ENCODE assay signal across 8 mouse cellular contexts in genomic region chr8:105225917-105226316, GRCm38 (mm10). TPM values are rescaled to one million over a fixed set of nuclear protein-coding genes. Genes with fewer than 3 reads are reported as not detected.
DNase-seq lines count a peak whose midpoint lies in the region; ATAC-seq and TF ChIP-seq lines count a peak whose summit lies in the region.

No protein-coding gene starts in this region.

- intact Hi-C loops in left cerebral cortex, postnatal 4 days (cut with DNase I) = loop anchor here (10.0 kb wide), 1 partner anchor 571 kb away; no protein-coding TSS in a partner anchor

- DNase-seq in 416B (ENCODE audit: low read depth) = peak; percentile 73
- peak; percentile 38 for DNase-seq in liver, postnatal 0 days
- no peak for DNase-seq in left cerebral cortex, postnatal 4 days
- no peak for DNase-seq in ovary, postnatal 10 days (ENCODE audit: low spot score)
- DNase-seq in layer of hippocampus, adult 18-20 months (ENCODE audit: low spot score in 2 of 2) = no peak

- peak overlapping the region; percentile 89 for H3K9ac ChIP-seq in ES-Bruce4 (ENCODE audit: low read depth, poor library complexity, severe bottlenecking)
- peak overlapping the region; percentile 77 for H3K9ac ChIP-seq in forebrain, embryonic 16.5 days (replicated peaks; ENCODE audit: low read depth, low read length)
- peak overlapping the region; percentile 87 for H3K9ac ChIP-seq in liver, postnatal 0 days (replicated peaks)
- H3K9ac ChIP-seq in stomach, embryonic 14.5 days (replicated peaks; ENCODE audit: low read depth, low read length) = peak overlapping the region; percentile 92

- peaks cover 7% of the 10 kb centered on the region; the same call in 1 of the 2 replicates for H3K36me3 ChIP-seq in ES-Bruce4 (ENCODE audit: control insufficient read depth, insufficient read depth, low read length, poor library complexity, severe bottlenecking)
- H3K36me3 ChIP-seq in forebrain, embryonic 16.5 days (ENCODE audit: control insufficient read depth, insufficient read depth) = no peaks in the 10 kb centered on the region
- H3K36me3 ChIP-seq in liver, postnatal 0 days (replicated peaks; ENCODE audit: insufficient read depth, low read length) = no peaks in the 10 kb centered on the region; the same call in 1 of the 2 replicates
- H3K36me3 ChIP-seq in stomach, embryonic 14.5 days (ENCODE audit: control insufficient read depth, insufficient read depth, low read length) = no peaks in the 10 kb centered on the region

- H3K4me3 ChIP-seq in ES-Bruce4 (ENCODE audit: low read depth, low read length) = peak overlapping the region; percentile 78
- peak overlapping the region; percentile 66 for H3K4me3 ChIP-seq in forebrain, embryonic 16.5 days (replicated peaks; ENCODE audit: low read length)
- peak overlapping the region; percentile 83 for H3K4me3 ChIP-seq in liver, postnatal 0 days (ENCODE audit: low read depth, low read length)
- H3K4me3 ChIP-seq in stomach, embryonic 14.5 days (ENCODE audit: low read depth, low read length) = peak overlapping the region; percentile 95

- no peaks in the 10 kb centered on the region for H3K27me3 ChIP-seq in ES-Bruce4 (ENCODE audit: control insufficient read depth, insufficient read depth, low read length, poor library complexity, severe bottlenecking)
- H3K27me3 ChIP-seq in forebrain, embryonic 16.5 days (replicated peaks; ENCODE audit: control insufficient read depth, insufficient read depth, low read length) = no peaks in the 10 kb centered on the region
- no peaks in the 10 kb centered on the region for H3K27me3 ChIP-seq in liver, postnatal 0 days (ENCODE audit: insufficient read depth, low read length)
- H3K27me3 ChIP-seq in stomach, embryonic 14.5 days (ENCODE audit: control insufficient read depth, insufficient read depth, low read length) = no peaks in the 10 kb centered on the region

- no peak for ATAC-seq in forebrain, embryonic 16.5 days
- peak; percentile 62 for ATAC-seq in liver, postnatal 0 days
- peak; percentile 29; the same call in 1 of the 2 replicates for ATAC-seq in stomach, embryonic 14.5 days (ENCODE audit: insufficient number of reproducible peaks, insufficient read depth, low FRiP score, low read depth)

- 38% methylated on average over 6 of the region's 6 CpGs for WGBS in forebrain, embryonic 16.5 days
- 10% methylated on average over 6 of the region's 6 CpGs for WGBS in liver, postnatal 0 days (ENCODE audit: insufficient replicate concordance)
- 14% methylated on average over 6 of the region's 6 CpGs for WGBS in stomach, embryonic 14.5 days

- H3K27ac ChIP-seq in ES-Bruce4 (ENCODE audit: insufficient read depth, low read length) = no peak overlapping the region
- no peak overlapping the region for H3K27ac ChIP-seq in forebrain, embryonic 16.5 days (ENCODE audit: low read length)
- H3K27ac ChIP-seq in liver, postnatal 0 days (ENCODE audit: low read depth) = peak overlapping the region; percentile 99
- peak overlapping the region; percentile 71; the same call in 1 of the 2 replicates for H3K27ac ChIP-seq in stomach, embryonic 14.5 days (ENCODE audit: low read length)

- H3K4me2 ChIP-seq in forebrain, embryonic 16.5 days (ENCODE audit: low read length) = peak overlapping the region; percentile 90
- H3K4me2 ChIP-seq in liver, postnatal 0 days (ENCODE audit: low read depth, low read length) = peak overlapping the region; percentile 78
- H3K4me2 ChIP-seq in stomach, embryonic 14.5 days (replicated peaks; ENCODE audit: low read depth, low read length) = peak overlapping the region; percentile 84

- peaks cover 2% of the 10 kb centered on the region for H3K4me1 ChIP-seq in ES-Bruce4 (ENCODE audit: control insufficient read depth, insufficient read depth, low read length)
- H3K4me1 ChIP-seq in forebrain, embryonic 16.5 days (replicated peaks; ENCODE audit: control insufficient read depth, insufficient read depth, low read length) = peaks cover 17% of the 10 kb centered on the region
- H3K4me1 ChIP-seq in liver, postnatal 0 days (ENCODE audit: insufficient read depth) = peaks cover 16% of the 10 kb centered on the region
- peaks cover 9% of the 10 kb centered on the region for H3K4me1 ChIP-seq in stomach, embryonic 14.5 days (ENCODE audit: control insufficient read depth, insufficient read depth, low read length)

- TF ChIP-seq EP300 in ES-Bruce4 (IDR thresholded peaks at IDR 0.05; ENCODE audit: insufficient read depth, low read depth, low read length) = no peak
- TF ChIP-seq EP300 in liver, postnatal 0 days (IDR thresholded peaks at IDR 0.05; ENCODE audit: low read depth) = no peak; the same call in 1 of the 2 replicates

- TF ChIP-seq CTCF in ES-Bruce4 (IDR thresholded peaks at IDR 0.05; ENCODE audit: low read depth, low read length) = no peak
- no peak for TF ChIP-seq CTCF in liver, postnatal 0 days (IDR thresholded peaks at IDR 0.05; ENCODE audit: low read depth)

- TF ChIP-seq POLR2A in ES-Bruce4 (IDR thresholded peaks at IDR 0.05; ENCODE audit: insufficient read depth, low read length) = no peak

- H3K9me3 ChIP-seq in ES-Bruce4 (replicated peaks; ENCODE audit: control insufficient read depth, insufficient read depth, low read length, poor library complexity, severe bottlenecking) = no peaks in the 10 kb centered on the region
- no peaks in the 10 kb centered on the region for H3K9me3 ChIP-seq in forebrain, embryonic 16.5 days (ENCODE audit: control insufficient read depth, low read length)
- no peaks in the 10 kb centered on the region for H3K9me3 ChIP-seq in liver, postnatal 0 days (ENCODE audit: low read length)
- no peaks in the 10 kb centered on the region for H3K9me3 ChIP-seq in stomach, embryonic 14.5 days (ENCODE audit: control insufficient read depth, low read depth, low read length)

RNA-seq across cellular contexts. Expression of gene D230025D16Rik, which starts 1.0 kb away (rescaled TPM):
- 88.0 and 90.7 TPM in 2 replicates for polyA plus RNA-seq in ES-Bruce4 (2011; ENCODE audit: insufficient read depth, insufficient read length, low read depth, missing spikeins)
- polyA plus RNA-seq in forebrain, embryonic 16.5 days (2015; fragmentation: Nextera tagmentation; extraction: Ambion mirVana) = 34.3 and 35.7 TPM in 2 replicates
- polyA plus RNA-seq in liver, postnatal 0 days (2015; fragmentation: Nextera tagmentation; extraction: Ambion mirVana) = 24.2 and 30.9 TPM in 2 replicates
- polyA plus RNA-seq in stomach, embryonic 14.5 days (2014; fragmentation: Nextera tagmentation; extraction: Ambion mirVana) = 33.1 and 34.5 TPM in 2 replicates
- 10 to 100 TPM; 30.9 to 33.0 TPM for total RNA-seq in left cerebral cortex, postnatal 4 days (2021)
- total RNA-seq in layer of hippocampus, adult 18-20 months (2021) = 10 to 100 TPM; 35.4 to 39.0 TPM

RNA-seq across cellular contexts. Expression of gene B3gnt9, which starts 29.0 kb away (rescaled TPM):
- 0.37 and 0.67 TPM in 2 replicates for polyA plus RNA-seq in ES-Bruce4 (2011; ENCODE audit: insufficient read depth, insufficient read length, low read depth, missing spikeins)
- polyA plus RNA-seq in forebrain, embryonic 16.5 days (2015; fragmentation: Nextera tagmentation; extraction: Ambion mirVana) = 3.8 and 4.3 TPM in 2 replicates
- polyA plus RNA-seq in liver, postnatal 0 days (2015; fragmentation: Nextera tagmentation; extraction: Ambion mirVana) = 1.6 and 2.0 TPM in 2 replicates
- 22.7 and 29.4 TPM in 2 replicates for polyA plus RNA-seq in stomach, embryonic 14.5 days (2014; fragmentation: Nextera tagmentation; extraction: Ambion mirVana)
- 1 to 10 TPM; 4.2 to 4.7 TPM for total RNA-seq in left cerebral cortex, postnatal 4 days (2021)
- 1 to 10 TPM; 3.3 to 3.8 TPM for total RNA-seq in layer of hippocampus, adult 18-20 months (2021)

RNA-seq across cellular contexts. Expression of gene Tradd, which starts 38.5 kb away (rescaled TPM):
- 4.7 and 5.6 TPM in 2 replicates for polyA plus RNA-seq in ES-Bruce4 (2011; ENCODE audit: insufficient read depth, insufficient read length, low read depth, missing spikeins)
- polyA plus RNA-seq in forebrain, embryonic 16.5 days (2015; fragmentation: Nextera tagmentation; extraction: Ambion mirVana) = 23.4 and 27.3 TPM in 2 replicates
- 14.3 and 15.1 TPM in 2 replicates for polyA plus RNA-seq in liver, postnatal 0 days (2015; fragmentation: Nextera tagmentation; extraction: Ambion mirVana)
- 21.7 and 22.0 TPM in 2 replicates for polyA plus RNA-seq in stomach, embryonic 14.5 days (2014; fragmentation: Nextera tagmentation; extraction: Ambion mirVana)
- 10 to 100 TPM in 1 of 2 experiments, 1 to 10 TPM in 1; 9.2 to 11.1 TPM for total RNA-seq in left cerebral cortex, postnatal 4 days (2021)
- 1 to 10 TPM; 7.8 to 8.5 TPM for total RNA-seq in layer of hippocampus, adult 18-20 months (2021)

RNA-seq across cellular contexts. Expression of gene Fbxl8, which starts 38.5 kb away (rescaled TPM):
- 1.5 and 1.9 TPM in 2 replicates for polyA plus RNA-seq in ES-Bruce4 (2011; ENCODE audit: insufficient read depth, insufficient read length, low read depth, missing spikeins)
- polyA plus RNA-seq in forebrain, embryonic 16.5 days (2015; fragmentation: Nextera tagmentation; extraction: Ambion mirVana) = 0.83 and 0.96 TPM in 2 replicates
- polyA plus RNA-seq in liver, postnatal 0 days (2015; fragmentation: Nextera tagmentation; extraction: Ambion mirVana) = 0.95 and 1.2 TPM in 2 replicates
- polyA plus RNA-seq in stomach, embryonic 14.5 days (2014; fragmentation: Nextera tagmentation; extraction: Ambion mirVana) = 3.0 and 3.1 TPM in 2 replicates
- under 1 TPM; 0.60 to 0.84 TPM for total RNA-seq in left cerebral cortex, postnatal 4 days (2021)
- total RNA-seq in layer of hippocampus, adult 18-20 months (2021) = 1 to 10 TPM; 1.0 to 1.1 TPM

RNA-seq across cellular contexts. Expression of gene Hsf4, which starts 43.7 kb away (rescaled TPM):
- 1.1 and 1.4 TPM in 2 replicates for polyA plus RNA-seq in ES-Bruce4 (2011; ENCODE audit: insufficient read depth, insufficient read length, low read depth, missing spikeins)
- polyA plus RNA-seq in forebrain, embryonic 16.5 days (2015; fragmentation: Nextera tagmentation; extraction: Ambion mirVana) = 0.25 TPM in 1 of 2 replicates, not detected in the other
- not detected in 2 replicates for polyA plus RNA-seq in liver, postnatal 0 days (2015; fragmentation: Nextera tagmentation; extraction: Ambion mirVana)
- polyA plus RNA-seq in stomach, embryonic 14.5 days (2014; fragmentation: Nextera tagmentation; extraction: Ambion mirVana) = not detected in 2 replicates
- under 1 TPM; 0.28 to 0.50 TPM for total RNA-seq in left cerebral cortex, postnatal 4 days (2021)
- total RNA-seq in layer of hippocampus, adult 18-20 months (2021) = 10 to 100 TPM; 11.5 to 13.0 TPM

Comparison
In these comparisons a context has a peak if more than half of its experiments do, and no peak if none do; other contexts are left out.
1. DNase-seq: peak in 416B (single experiment) and liver, postnatal 0 days (single experiment); none in left cerebral cortex, postnatal 4 days (single experiment), ovary, postnatal 10 days (single experiment) and layer of hippocampus, adult 18-20 months (0 of 2).
2. H3K27ac ChIP-seq: peak in liver, postnatal 0 days (single experiment) and stomach, embryonic 14.5 days (single experiment); none in ES-Bruce4 (single experiment) and forebrain, embryonic 16.5 days (single experiment).
3. Peak in every context shown above with its lines, with median percentiles within 50 percentile points of each other: H3K4me3 ChIP-seq, H3K9ac ChIP-seq and H3K4me2 ChIP-seq.